Mouse (Mus musculus): ENCODE results near the gene Egln2. TPM values are rescaled to one million over a fixed set of nuclear protein-coding genes. Genes with fewer than 3 reads are reported as not detected.

Egln2 gene
- polyA plus RNA-seq, 1 experiment from 2014 or later, result 68.1 TPM

DNA sequence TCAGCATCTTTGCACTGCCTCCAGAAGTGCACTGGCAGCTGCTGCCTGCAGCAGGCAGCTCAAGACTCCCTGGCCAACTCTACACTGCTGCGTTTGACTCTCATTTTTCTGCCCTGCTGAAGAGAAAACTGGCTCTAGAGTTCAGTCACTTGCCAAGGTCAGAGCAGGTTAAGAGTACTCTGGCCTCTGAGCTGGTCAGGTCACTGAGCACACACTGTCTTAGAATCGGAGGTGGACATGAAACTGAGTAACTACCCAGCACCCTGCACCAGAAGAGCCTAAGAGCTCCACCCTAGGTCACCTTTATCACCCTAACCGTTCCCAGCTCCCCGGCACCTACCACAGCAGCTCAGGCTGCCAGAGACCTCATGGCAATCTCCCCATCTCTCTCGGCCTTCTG, 19.4 kb upstream of the Egln2 start:
- H3K9ac ChIP-seq, result no peak overlapping the region
- H3K4me2 ChIP-seq (replicated peaks), result no peak overlapping the region
- H3K27ac ChIP-seq, result no peak overlapping the region
- peaks cover 56% of the 10 kb centered on the region for H3K36me3 ChIP-seq
- no peaks in the 10 kb centered on the region for H3K9me3 ChIP-seq
- WGBS, result 93% methylated on average over 5 of the region's 5 CpGs
- no peak overlapping the region for H3K4me3 ChIP-seq (replicated peaks)
- no peaks in the 10 kb centered on the region for H3K27me3 ChIP-seq (replicated peaks)
- ATAC-seq, result no peak
- no peaks in the 10 kb centered on the region for H3K4me1 ChIP-seq (replicated peaks)

DNA sequence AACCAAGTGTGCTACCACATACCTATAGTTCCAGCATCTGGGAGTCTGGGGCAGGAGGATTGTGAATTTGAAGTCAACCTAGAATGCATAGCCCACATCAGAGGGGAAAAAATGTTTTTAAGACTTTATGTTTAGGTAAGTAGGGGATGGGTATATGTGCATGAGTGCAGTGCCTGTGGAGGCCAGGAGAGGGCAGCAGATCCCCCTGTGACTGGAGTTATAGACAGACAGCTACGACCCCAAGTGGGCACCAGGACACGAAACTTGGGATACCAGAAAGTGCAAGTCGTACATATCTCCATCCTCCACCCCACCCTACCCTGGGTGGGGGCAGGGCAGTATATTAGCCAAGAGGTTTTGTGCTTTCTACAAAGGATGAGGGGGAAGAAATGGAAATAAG, 18.4 kb upstream of the Egln2 start:
- H3K4me3 ChIP-seq (replicated peaks), result no peak overlapping the region
- H3K27ac ChIP-seq, result no peak overlapping the region
- H3K4me1 ChIP-seq (replicated peaks), result 0 out of 2 replicates have a peak, but pooled peaks cover 6% of the 10 kb centered on the region
- ATAC-seq, result no peak
- no peak overlapping the region for H3K9ac ChIP-seq
- H3K36me3 ChIP-seq, result peaks cover 46% of the 10 kb centered on the region
- no peak overlapping the region for H3K4me2 ChIP-seq (replicated peaks)
- 64% methylated on average over 3 of the region's 3 CpGs for WGBS
- no peaks in the 10 kb centered on the region for H3K27me3 ChIP-seq (replicated peaks)
- H3K9me3 ChIP-seq, result no peaks in the 10 kb centered on the region

DNA sequence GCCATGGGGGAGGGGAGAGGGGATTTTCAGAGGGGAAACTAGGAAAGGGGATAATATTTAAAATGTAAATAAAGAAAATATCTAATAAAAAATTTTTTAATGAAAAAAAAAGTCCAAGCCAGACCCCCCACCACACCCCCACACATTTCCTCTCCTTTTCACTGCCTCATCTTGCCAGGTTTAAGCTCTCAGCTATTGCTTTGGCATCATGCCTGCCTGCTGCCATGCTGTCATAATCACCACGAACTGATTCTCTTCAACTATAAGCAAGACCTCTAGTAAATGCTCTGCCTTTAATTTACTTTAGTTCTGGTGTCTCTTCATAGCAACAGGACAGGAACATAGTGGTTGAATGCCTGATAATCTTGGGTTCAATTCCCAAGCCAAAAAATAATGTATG, 15.9 kb upstream of the Egln2 start:
- WGBS, result 77% methylated on average over 1 of the region's 1 CpGs
- H3K9ac ChIP-seq, result no peak overlapping the region
- H3K4me1 ChIP-seq (replicated peaks), result peaks cover 13% of the 10 kb centered on the region; the same call in 1 of the 2 replicates
- H3K4me2 ChIP-seq (replicated peaks), result no peak overlapping the region
- H3K36me3 ChIP-seq, result peaks cover 28% of the 10 kb centered on the region
- H3K4me3 ChIP-seq (replicated peaks), result no peak overlapping the region
- H3K9me3 ChIP-seq, result no peaks in the 10 kb centered on the region
- no peaks in the 10 kb centered on the region for H3K27me3 ChIP-seq (replicated peaks)
- no peak overlapping the region for H3K27ac ChIP-seq
- ATAC-seq, result no peak

DNA sequence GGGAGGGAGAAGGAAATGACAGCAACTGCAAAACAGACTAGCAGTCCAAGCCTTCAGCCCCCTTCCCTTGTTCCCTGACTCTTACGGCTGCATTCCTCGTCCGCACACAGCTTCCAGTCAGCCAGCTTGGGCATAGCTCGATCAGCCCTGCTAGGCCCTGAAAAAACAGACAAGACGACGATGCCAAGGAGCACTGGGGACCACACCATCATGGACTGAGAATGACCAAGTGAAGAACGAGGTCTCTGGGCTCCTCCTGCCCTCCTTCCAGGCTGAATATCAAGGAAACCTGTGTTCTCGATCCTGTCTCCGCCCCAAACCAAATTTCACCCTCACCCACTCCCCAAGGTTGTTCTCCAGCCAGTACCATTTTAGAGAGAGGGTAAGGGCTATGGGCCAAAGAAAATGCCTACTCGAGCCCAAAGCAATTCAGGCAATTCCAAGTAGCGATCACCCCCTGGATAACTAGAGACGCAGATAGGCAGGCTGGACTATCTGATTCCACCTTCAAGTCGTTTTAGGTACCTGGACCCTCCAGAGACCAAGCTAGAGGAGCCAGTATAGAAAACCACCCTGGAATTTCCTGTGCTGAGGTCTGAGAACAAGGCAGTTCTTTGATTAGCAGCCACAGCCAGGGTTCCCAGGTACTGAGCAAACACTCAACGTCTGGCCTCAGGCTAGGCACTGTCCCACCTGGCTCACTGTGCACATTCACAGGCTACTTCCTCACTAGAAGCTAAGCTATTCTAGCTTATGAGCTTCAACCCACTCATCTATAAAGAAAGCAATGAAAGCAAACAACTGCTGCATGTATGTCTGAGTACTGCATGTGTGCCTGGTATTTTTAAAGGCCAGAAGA, 14.5 kb upstream of the Egln2 start, which contains the start of the genes Gm21983 and Mia:
Gm21983 (minus strand) TSS at position 250 of the 859 bp plus-strand sequence.
Mia (minus strand) TSS at position 321 of the 859 bp plus-strand sequence.
- 68% methylated on average over 14 of the region's 14 CpGs for WGBS
- peaks cover 13% of the 10 kb centered on the region; the same call in 1 of the 2 replicates for H3K4me1 ChIP-seq (replicated peaks)
- no peak within 1 kb of the TSS; the same call in 1 of the 2 replicates for H3K4me2 ChIP-seq (replicated peaks)
- H3K27ac ChIP-seq, result peak within 1 kb of the TSS; percentile 22
- no peaks in the 10 kb centered on the region for H3K27me3 ChIP-seq (replicated peaks)
- H3K9me3 ChIP-seq, result no peaks in the 10 kb centered on the region
- no peak for ATAC-seq
- H3K9ac ChIP-seq, result peak within 1 kb of the TSS; percentile 26
- H3K4me3 ChIP-seq (replicated peaks), result no peak within 1 kb of the TSS
- peaks cover 14% of the 10 kb centered on the region for H3K36me3 ChIP-seq

DNA sequence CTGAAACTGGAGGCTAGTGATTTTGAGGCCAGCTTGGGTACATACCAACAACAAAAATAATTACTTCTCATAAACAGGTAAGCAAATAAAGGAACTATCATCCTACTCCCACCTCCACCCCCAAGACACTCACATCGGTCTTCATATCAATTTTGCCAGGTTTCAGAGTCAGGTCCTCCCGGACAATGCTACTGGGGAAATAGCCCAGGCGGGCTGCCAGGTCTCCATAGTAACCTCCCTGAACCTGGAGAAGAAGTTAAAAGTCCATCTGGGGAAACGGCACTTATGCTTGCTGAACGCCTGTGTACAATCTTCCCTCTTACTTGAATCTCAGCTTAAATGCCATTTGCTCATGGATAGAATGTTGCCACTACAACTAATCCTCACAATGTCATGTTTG, 13.4 kb upstream of the Egln2 start:
- 40% methylated on average over 5 of the region's 5 CpGs for WGBS
- ATAC-seq, result no peak
- H3K27ac ChIP-seq, result no peak overlapping the region; the same call in 1 of the 2 replicates
- H3K4me3 ChIP-seq (replicated peaks), result no peak overlapping the region
- no peak overlapping the region; the same call in 1 of the 2 replicates for H3K4me2 ChIP-seq (replicated peaks)
- peaks cover 13% of the 10 kb centered on the region; the same call in 1 of the 2 replicates for H3K4me1 ChIP-seq (replicated peaks)
- peaks cover 4% of the 10 kb centered on the region for H3K36me3 ChIP-seq
- H3K9ac ChIP-seq, result no peak overlapping the region; the same call in 1 of the 2 replicates
- H3K9me3 ChIP-seq, result no peaks in the 10 kb centered on the region
- no peaks in the 10 kb centered on the region for H3K27me3 ChIP-seq (replicated peaks)

DNA sequence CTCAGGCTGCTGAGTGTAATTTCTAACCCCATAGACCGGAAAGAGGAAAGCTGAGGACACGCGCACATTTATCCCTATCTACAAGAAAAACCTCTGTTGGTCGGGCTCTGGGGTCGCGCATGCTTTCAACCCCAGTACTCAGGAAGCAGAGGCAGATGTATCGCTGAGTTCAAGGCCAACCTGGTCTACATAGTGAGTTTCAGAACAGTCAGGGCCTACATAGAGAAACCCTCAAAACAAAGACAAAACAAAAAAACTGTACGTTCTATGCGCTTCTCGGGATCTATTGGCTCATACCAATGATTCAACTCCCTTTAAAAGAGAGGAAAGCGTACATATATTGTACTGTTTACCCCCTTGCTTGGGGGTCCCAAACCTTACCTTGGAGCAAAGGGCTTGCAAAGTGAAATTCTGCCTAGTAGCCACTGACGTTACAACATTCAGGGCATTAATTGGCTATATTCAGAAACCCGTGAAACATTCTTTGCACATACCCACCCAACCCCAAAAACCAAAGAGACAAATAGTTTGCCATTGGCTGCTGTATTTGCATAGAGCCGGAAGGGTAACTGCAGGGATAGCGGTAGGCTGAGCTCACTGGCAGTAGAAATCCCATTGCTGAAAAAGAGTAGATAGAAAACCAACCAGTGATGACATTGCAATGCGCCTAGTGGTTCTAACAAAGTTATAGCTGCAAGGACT, 12.8 kb upstream of the Egln2 start:
- no peaks in the 10 kb centered on the region for H3K36me3 ChIP-seq
- peaks cover 13% of the 10 kb centered on the region; the same call in 1 of the 2 replicates for H3K4me1 ChIP-seq (replicated peaks)
- H3K4me3 ChIP-seq (replicated peaks), result peak overlapping the region; percentile 74
- WGBS, result 42% methylated on average over 16 of the region's 16 CpGs
- no peak for ATAC-seq
- H3K9ac ChIP-seq, result peak overlapping the region; percentile 36; the same call in 1 of the 2 replicates
- peak overlapping the region; percentile 62 for H3K4me2 ChIP-seq (replicated peaks)
- no peaks in the 10 kb centered on the region for H3K9me3 ChIP-seq
- H3K27me3 ChIP-seq (replicated peaks), result no peaks in the 10 kb centered on the region
- peak overlapping the region; percentile 65 for H3K27ac ChIP-seq

DNA sequence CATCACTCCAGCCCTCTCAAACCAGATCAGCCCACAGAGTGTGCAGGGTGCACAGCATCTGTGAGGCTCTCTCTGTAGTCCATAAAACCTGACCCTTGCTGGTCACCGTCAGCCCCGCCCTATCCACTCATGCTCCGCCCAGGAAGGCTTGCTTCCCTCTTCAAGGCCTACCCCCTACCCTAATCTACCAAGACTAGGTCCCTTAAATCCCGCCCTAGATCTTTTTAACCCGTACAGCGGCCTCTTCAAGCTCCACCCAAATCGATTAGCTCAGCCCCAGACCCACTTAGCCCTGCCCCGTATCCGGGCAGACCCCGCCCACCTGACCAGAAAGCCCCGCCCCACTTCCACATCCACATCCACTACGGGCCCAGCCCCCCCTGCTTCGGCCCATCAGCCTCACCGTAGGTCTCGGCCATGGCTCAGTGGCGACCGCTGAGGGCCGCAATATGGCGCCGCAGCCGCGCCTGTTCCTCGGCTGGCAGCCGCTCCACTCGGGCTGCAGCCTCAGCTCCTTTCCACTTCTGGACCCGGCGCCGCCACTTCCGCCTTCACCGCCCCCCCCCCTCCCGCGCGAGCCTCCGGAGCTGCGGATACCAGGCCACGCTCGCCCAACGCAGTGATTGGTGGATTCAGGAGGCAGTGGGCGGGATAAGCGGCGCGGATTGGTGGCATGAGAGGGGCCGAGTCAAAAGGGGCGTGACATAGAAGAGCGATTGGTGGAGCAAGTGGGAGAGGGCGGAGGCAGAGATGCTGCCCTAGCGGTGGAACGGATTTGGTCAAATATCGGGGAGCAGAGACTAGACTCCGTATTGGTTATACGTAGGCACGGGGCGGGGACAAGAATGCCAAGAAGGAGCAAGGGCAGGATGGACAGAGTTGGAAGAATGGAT, 12.0 kb upstream of the Egln2 start, which contains the start of gene Rab4b:
Rab4b (minus strand) TSS at position 573 of the 893 bp plus-strand sequence.
- Histone ChIP-seq H3K4me1 (replicated peaks) (peaks cover 13% of the 10 kb centered on the region; the same call in 1 of the 2 replicates), H3K36me3 (no peaks in the 10 kb centered on the region), H3K9me3 (no peaks in the 10 kb centered on the region), H3K4me3 (replicated peaks) (peak within 1 kb of the TSS; percentile 74), H3K9ac (peak within 1 kb of the TSS; percentile 62), H3K4me2 (replicated peaks) (peak within 1 kb of the TSS; percentile 62), H3K27ac (peak within 1 kb of the TSS; percentile 94), H3K27me3 (replicated peaks) (no peaks in the 10 kb centered on the region)
- WGBS, result under 1% methylated on average over 53 of the region's 53 CpGs
- peak; percentile 98 for ATAC-seq

DNA sequence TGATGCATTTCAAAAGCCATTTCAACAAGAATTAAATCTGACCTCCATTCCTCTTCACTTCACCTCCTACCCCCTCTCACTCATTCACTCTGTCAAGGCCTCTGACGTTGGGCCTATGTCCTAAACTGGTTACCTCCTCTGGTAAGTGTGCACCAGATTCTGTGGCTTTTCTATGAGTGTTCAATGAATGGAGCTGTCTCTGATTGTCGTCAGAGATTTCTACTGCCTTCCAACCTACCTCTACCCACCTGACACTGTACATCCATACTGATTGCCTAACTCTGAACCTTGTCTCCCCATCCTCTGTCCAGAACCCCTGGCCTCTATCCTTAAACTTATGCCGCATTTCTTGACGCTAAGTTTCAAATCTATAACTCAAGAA, 11.3 kb upstream of the Egln2 start:
- no peaks in the 10 kb centered on the region for H3K9me3 ChIP-seq
- 14% methylated on average over 4 of the region's 4 CpGs for WGBS
- peak overlapping the region; percentile 62 for H3K9ac ChIP-seq
- peak overlapping the region; percentile 74 for H3K4me3 ChIP-seq (replicated peaks)
- peak overlapping the region; percentile 53 for H3K4me2 ChIP-seq (replicated peaks)
- peaks cover 3% of the 10 kb centered on the region; the same call in 1 of the 2 replicates for H3K36me3 ChIP-seq
- H3K27ac ChIP-seq, result peak overlapping the region; percentile 94
- H3K27me3 ChIP-seq (replicated peaks), result no peaks in the 10 kb centered on the region
- H3K4me1 ChIP-seq (replicated peaks), result peaks cover 13% of the 10 kb centered on the region; the same call in 1 of the 2 replicates
- ATAC-seq, result peak; percentile 9

DNA sequence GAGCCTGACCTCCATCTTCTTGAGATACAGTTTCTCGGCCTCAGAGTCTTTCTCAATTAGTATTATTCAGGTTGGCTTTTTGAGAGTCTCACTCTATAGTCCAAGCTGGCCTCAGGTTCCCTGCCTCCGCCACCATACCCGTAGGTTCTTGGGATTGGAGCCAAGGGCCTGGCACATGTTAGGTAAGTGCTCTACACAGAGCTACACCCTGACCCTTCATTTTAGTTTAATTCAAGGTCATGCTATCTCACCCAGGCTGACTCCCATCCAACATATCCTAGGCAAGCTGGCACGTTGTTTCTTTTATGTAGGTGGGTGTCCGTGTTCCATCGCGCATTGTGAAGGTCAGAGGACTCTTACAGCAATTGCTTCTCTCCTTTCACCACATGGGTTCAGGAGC, 8.3 kb upstream of the Egln2 start:
- WGBS, result 96% methylated on average over 7 of the region's 7 CpGs
- H3K36me3 ChIP-seq, result peaks cover 9% of the 10 kb centered on the region; the same call in 1 of the 2 replicates
- no peak overlapping the region for H3K4me2 ChIP-seq (replicated peaks)
- no peak overlapping the region for H3K4me3 ChIP-seq (replicated peaks)
- H3K9ac ChIP-seq, result no peak overlapping the region
- H3K9me3 ChIP-seq, result no peaks in the 10 kb centered on the region
- no peak for ATAC-seq
- H3K27ac ChIP-seq, result no peak overlapping the region
- peaks cover 6% of the 10 kb centered on the region; the same call in 1 of the 2 replicates for H3K4me1 ChIP-seq (replicated peaks)
- no peaks in the 10 kb centered on the region for H3K27me3 ChIP-seq (replicated peaks)

DNA sequence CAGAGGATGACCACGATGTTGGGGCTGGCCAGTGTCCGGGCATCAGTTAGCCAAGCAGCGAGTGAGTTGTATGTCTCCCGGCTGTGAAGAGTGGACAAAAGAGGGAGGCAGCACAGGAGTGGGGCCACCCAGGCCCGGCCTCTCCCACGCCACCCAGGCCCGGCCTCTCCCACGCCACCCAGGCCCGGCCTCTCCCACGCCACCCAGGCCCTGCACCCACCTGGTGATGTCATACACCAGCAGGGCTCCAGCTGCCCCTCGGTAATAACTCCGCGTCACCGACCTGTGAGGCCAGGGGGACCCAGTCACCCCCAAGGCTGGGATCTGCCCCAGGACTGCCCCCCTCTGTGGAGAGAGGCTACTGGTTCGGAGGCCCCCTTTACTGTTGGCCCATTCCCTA, 7.9 kb upstream of the Egln2 start:
- ATAC-seq, result no peak
- Histone ChIP-seq H3K9ac (no peak overlapping the region), H3K4me1 (replicated peaks) (peaks cover 2% of the 10 kb centered on the region; the same call in 1 of the 2 replicates), H3K9me3 (no peaks in the 10 kb centered on the region), H3K36me3 (peaks cover 9% of the 10 kb centered on the region; the same call in 1 of the 2 replicates), H3K4me3 (replicated peaks) (no peak overlapping the region), H3K27ac (no peak overlapping the region), H3K27me3 (replicated peaks) (no peaks in the 10 kb centered on the region), H3K4me2 (replicated peaks) (no peak overlapping the region)
- 93% methylated on average over 15 of the region's 15 CpGs for WGBS

DNA sequence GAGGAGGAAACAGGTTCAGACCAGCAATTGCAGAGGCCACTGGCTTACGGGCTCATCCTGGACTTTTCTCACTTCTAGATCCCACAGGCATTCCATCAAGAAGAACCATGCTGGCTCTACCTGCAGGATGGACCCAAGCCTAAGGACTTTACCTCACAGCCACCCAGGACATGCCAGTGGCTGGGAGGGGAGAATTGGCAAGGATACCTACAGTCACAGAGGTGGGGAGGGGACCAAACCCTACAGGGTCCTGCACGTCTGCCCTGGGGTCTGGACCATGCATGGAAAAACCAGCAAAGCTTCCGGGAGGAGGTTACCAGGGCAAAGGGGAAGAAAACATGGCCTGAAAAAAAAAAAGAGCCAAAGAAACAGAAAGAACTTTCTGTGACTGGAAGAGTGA, 4.4 kb upstream of the Egln2 start:
- Histone ChIP-seq H3K4me1 (replicated peaks) (0 out of 2 replicates have a peak, but pooled peaks cover 6% of the 10 kb centered on the region), H3K4me3 (replicated peaks) (no peak overlapping the region), H3K4me2 (replicated peaks) (no peak overlapping the region), H3K9ac (no peak overlapping the region), H3K36me3 (peaks cover 9% of the 10 kb centered on the region; the same call in 1 of the 2 replicates), H3K9me3 (no peaks in the 10 kb centered on the region), H3K27ac (no peak overlapping the region), H3K27me3 (replicated peaks) (no peaks in the 10 kb centered on the region)
- ATAC-seq, result no peak
- WGBS, result 96% methylated on average over 3 of the region's 3 CpGs

Data from intestine, embryonic 15.5 days (tissue).